Mouse (Mus musculus) left cerebral cortex, postnatal 25 days (tissue): ENCODE measurements around the gene Cdh26. TPM values are rescaled to one million over a fixed set of nuclear protein-coding genes. Genes with fewer than 3 reads are reported as not detected.

Source experiments
- total RNA-seq, 2 experiments: library from RNA; stranded (reverse); gene quantifications; 2 replicates each; pipeline ENCODE4 v1.2.3; 2021

Gene Cdh26
- total RNA-seq, 2 experiments from 2014 or later, result 0.37 TPM; not detected in 1

Other genes starting within 250 kb of the Cdh26 start
- 1 to 10 TPM; 1.2 to 1.5 TPM for gene Sycp2, start 22.8 kb upstream of the Cdh26 start, total RNA-seq
- 1 to 10 TPM; 9.8 to 10.0 TPM for gene Ppp1r3d, start 16.1 kb upstream of the Cdh26 start, total RNA-seq
- 10 to 100 TPM; 51.1 to 54.2 TPM for gene Fam217b, start 16.0 kb upstream of the Cdh26 start, total RNA-seq